Comparison of ENCODE assay signal across 8 mouse cellular contexts in the genomic region with DNA sequence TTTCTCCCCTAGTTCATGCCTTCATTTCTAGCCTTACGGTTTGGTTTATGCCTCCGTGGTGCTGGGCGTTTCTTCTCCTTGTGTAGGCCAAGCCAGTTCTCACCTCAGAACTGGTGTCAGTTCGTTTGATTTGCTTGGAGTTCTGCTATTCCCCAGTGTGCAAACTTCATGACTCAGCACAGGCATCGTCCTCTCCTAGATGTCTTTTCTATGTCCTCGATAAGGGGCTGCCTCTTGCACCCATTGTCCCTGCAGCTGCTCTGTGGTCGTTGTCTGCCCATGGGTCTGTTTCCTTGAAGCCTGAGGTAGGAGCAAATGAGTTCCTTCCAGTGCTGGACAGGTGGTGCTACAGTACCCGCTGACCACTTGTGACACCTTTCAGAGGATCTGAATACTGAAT. TPM values are rescaled to one million over a fixed set of nuclear protein-coding genes. Genes with fewer than 3 reads are reported as not detected.
A peak's percentile ranks its signal among the peaks of the same experiment; 100 is the strongest.
DNase-seq lines count a peak whose midpoint lies in the region; ATAC-seq lines count a peak whose summit lies in the region.

No protein-coding gene starts in this region.

- no peak for DNase-seq in neural tube, embryonic 11.5 days (ENCODE audit: low spot score)
- no peak for DNase-seq in neural tube, embryonic 10.5 days (ENCODE audit: extremely low spot score, low spot score)
- DNase-seq in embryonic facial prominence, embryonic 14.5 days (ENCODE audit: low spot score) = peak; percentile 9
- peak; percentile 90 for DNase-seq in midbrain, embryonic 11.5 days (ENCODE audit: low spot score, missing footprints)
- DNase-seq in urinary bladder, postnatal 10 days (ENCODE audit: low spot score) = no peak
- DNase-seq in retina, postnatal 1 day = no peak
- DNase-seq in urinary bladder, postnatal 14 days (ENCODE audit: low spot score) = no peak

- no peaks in the 10 kb centered on the region for H3K27me3 ChIP-seq in neural tube, embryonic 11.5 days (ENCODE audit: control insufficient read depth, insufficient read depth, low read length)
- no peaks in the 10 kb centered on the region for H3K27me3 ChIP-seq in embryonic facial prominence, embryonic 14.5 days (replicated peaks; ENCODE audit: control insufficient read depth, insufficient read depth, low read length)
- no peaks in the 10 kb centered on the region for H3K27me3 ChIP-seq in hindbrain, embryonic 16.5 days (replicated peaks; ENCODE audit: control insufficient read depth, insufficient read depth, low read length)
- H3K27me3 ChIP-seq in midbrain, embryonic 11.5 days (ENCODE audit: control insufficient read depth, insufficient read depth, low read length) = no peaks in the 10 kb centered on the region

- no peaks in the 10 kb centered on the region for H3K9me3 ChIP-seq in neural tube, embryonic 11.5 days (ENCODE audit: control insufficient read depth, low read length)
- no peaks in the 10 kb centered on the region for H3K9me3 ChIP-seq in embryonic facial prominence, embryonic 14.5 days (ENCODE audit: control insufficient read depth, low read length)
- no peaks in the 10 kb centered on the region for H3K9me3 ChIP-seq in hindbrain, embryonic 16.5 days (ENCODE audit: control insufficient read depth, low read length)
- H3K9me3 ChIP-seq in midbrain, embryonic 11.5 days (ENCODE audit: control insufficient read depth, low read length) = no peaks in the 10 kb centered on the region

- H3K9ac ChIP-seq in neural tube, embryonic 11.5 days (ENCODE audit: low read length) = peak overlapping the region; percentile 83
- peak overlapping the region; percentile 84 for H3K9ac ChIP-seq in embryonic facial prominence, embryonic 14.5 days (ENCODE audit: low read depth, low read length)
- H3K9ac ChIP-seq in hindbrain, embryonic 16.5 days (ENCODE audit: low read depth, low read length) = peak overlapping the region; percentile 97
- peak overlapping the region; percentile 95 for H3K9ac ChIP-seq in midbrain, embryonic 11.5 days (ENCODE audit: low read length)

- H3K36me3 ChIP-seq in neural tube, embryonic 11.5 days (ENCODE audit: control insufficient read depth, insufficient read depth, low read length) = no peaks in the 10 kb centered on the region
- peaks cover 24% of the 10 kb centered on the region for H3K36me3 ChIP-seq in embryonic facial prominence, embryonic 14.5 days (ENCODE audit: control insufficient read depth, insufficient read depth, low read length)
- peaks cover 3% of the 10 kb centered on the region for H3K36me3 ChIP-seq in hindbrain, embryonic 16.5 days (ENCODE audit: control insufficient read depth, insufficient read depth, low read length)
- H3K36me3 ChIP-seq in midbrain, embryonic 11.5 days (ENCODE audit: control insufficient read depth, insufficient read depth, low read length) = no peaks in the 10 kb centered on the region

- H3K4me1 ChIP-seq in neural tube, embryonic 11.5 days (ENCODE audit: control insufficient read depth, insufficient read depth, low read length) = peaks cover 4% of the 10 kb centered on the region
- peaks cover 11% of the 10 kb centered on the region; the same call in 1 of the 2 replicates for H3K4me1 ChIP-seq in embryonic facial prominence, embryonic 14.5 days (ENCODE audit: control insufficient read depth, insufficient read depth, low read length)
- peaks cover 12% of the 10 kb centered on the region for H3K4me1 ChIP-seq in hindbrain, embryonic 16.5 days (ENCODE audit: control insufficient read depth, insufficient read depth, low read depth, low read length)
- H3K4me1 ChIP-seq in midbrain, embryonic 11.5 days (ENCODE audit: control insufficient read depth, insufficient read depth, low read length) = peaks cover 8% of the 10 kb centered on the region; the same call in 1 of the 2 replicates

- 20% methylated on average over 8 of the region's 8 CpGs for WGBS in neural tube, embryonic 11.5 days
- WGBS in embryonic facial prominence, embryonic 14.5 days = 12% methylated on average over 8 of the region's 8 CpGs
- 15% methylated on average over 8 of the region's 8 CpGs for WGBS in hindbrain, embryonic 16.5 days
- WGBS in midbrain, embryonic 11.5 days = 25% methylated on average over 8 of the region's 8 CpGs

- no peak for ATAC-seq in neural tube, embryonic 11.5 days (ENCODE audit: insufficient read depth, low FRiP score, low TSS enrichment)
- no peak for ATAC-seq in embryonic facial prominence, embryonic 14.5 days (ENCODE audit: low read depth)
- ATAC-seq in hindbrain, embryonic 16.5 days = 0 out of 2 replicates have a peak, but pooled peaks have one; percentile 2
- ATAC-seq in midbrain, embryonic 11.5 days (ENCODE audit: low FRiP score) = no peak

- peak overlapping the region; percentile 70 for H3K4me3 ChIP-seq in neural tube, embryonic 11.5 days (ENCODE audit: low read depth, low read length)
- H3K4me3 ChIP-seq in embryonic facial prominence, embryonic 14.5 days (ENCODE audit: low read depth, low read length) = peak overlapping the region; percentile 65
- H3K4me3 ChIP-seq in hindbrain, embryonic 16.5 days (ENCODE audit: low read length) = peak overlapping the region; percentile 85
- H3K4me3 ChIP-seq in midbrain, embryonic 11.5 days (ENCODE audit: low read depth, low read length) = peak overlapping the region; percentile 83

- H3K27ac ChIP-seq in neural tube, embryonic 11.5 days (ENCODE audit: low read depth, low read length) = no peak overlapping the region
- peak overlapping the region; percentile 91 for H3K27ac ChIP-seq in embryonic facial prominence, embryonic 14.5 days (replicated peaks; ENCODE audit: low read depth, low read length)
- peak overlapping the region; percentile 96 for H3K27ac ChIP-seq in hindbrain, embryonic 16.5 days (ENCODE audit: low read depth, low read length)
- H3K27ac ChIP-seq in midbrain, embryonic 11.5 days (ENCODE audit: low read depth, low read length) = no peak overlapping the region

- H3K4me2 ChIP-seq in neural tube, embryonic 11.5 days (ENCODE audit: low read depth) = peak overlapping the region; percentile 92
- H3K4me2 ChIP-seq in embryonic facial prominence, embryonic 14.5 days (ENCODE audit: low read depth, low read length) = peak overlapping the region; percentile 76
- H3K4me2 ChIP-seq in hindbrain, embryonic 16.5 days (ENCODE audit: low read length) = peak overlapping the region; percentile 75
- peak overlapping the region; percentile 92 for H3K4me2 ChIP-seq in midbrain, embryonic 11.5 days

RNA-seq across cellular contexts. Expression of a gene that starts 0.8 kb away (rescaled TPM):
- polyA plus RNA-seq in neural tube, embryonic 11.5 days (2014; fragmentation: Nextera tagmentation; extraction: Ambion mirVana) = 17.5 and 18.1 TPM in 2 replicates
- 28.2 and 32.5 TPM in 2 replicates for polyA plus RNA-seq in embryonic facial prominence, embryonic 14.5 days (2014; fragmentation: Nextera tagmentation; extraction: Ambion mirVana)
- 16.7 and 19.7 TPM in 2 replicates for polyA plus RNA-seq in hindbrain, embryonic 16.5 days (2015; fragmentation: Nextera tagmentation; extraction: Ambion mirVana)
- 15.3 and 19.8 TPM in 2 replicates for polyA plus RNA-seq in midbrain, embryonic 11.5 days (2014; fragmentation: Nextera tagmentation; extraction: Ambion mirVana)

RNA-seq across cellular contexts. Expression of a gene that starts 41.3 kb away (rescaled TPM):
- 15.2 and 16.5 TPM in 2 replicates for polyA plus RNA-seq in neural tube, embryonic 11.5 days (2014; fragmentation: Nextera tagmentation; extraction: Ambion mirVana)
- polyA plus RNA-seq in embryonic facial prominence, embryonic 14.5 days (2014; fragmentation: Nextera tagmentation; extraction: Ambion mirVana) = 7.8 and 8.2 TPM in 2 replicates
- polyA plus RNA-seq in hindbrain, embryonic 16.5 days (2015; fragmentation: Nextera tagmentation; extraction: Ambion mirVana) = 1.5 and 2.2 TPM in 2 replicates
- polyA plus RNA-seq in midbrain, embryonic 11.5 days (2014; fragmentation: Nextera tagmentation; extraction: Ambion mirVana) = 15.4 and 17.3 TPM in 2 replicates

RNA-seq across cellular contexts. Expression of a gene that starts 41.4 kb away (rescaled TPM):
- polyA plus RNA-seq in neural tube, embryonic 11.5 days (2014; fragmentation: Nextera tagmentation; extraction: Ambion mirVana) = 114 and 119 TPM in 2 replicates
- 73.1 and 82.1 TPM in 2 replicates for polyA plus RNA-seq in embryonic facial prominence, embryonic 14.5 days (2014; fragmentation: Nextera tagmentation; extraction: Ambion mirVana)
- polyA plus RNA-seq in hindbrain, embryonic 16.5 days (2015; fragmentation: Nextera tagmentation; extraction: Ambion mirVana) = 70.4 and 75.2 TPM in 2 replicates
- polyA plus RNA-seq in midbrain, embryonic 11.5 days (2014; fragmentation: Nextera tagmentation; extraction: Ambion mirVana) = 124 and 128 TPM in 2 replicates

Comparison
In these comparisons a context has a peak if more than half of its experiments do, and no peak if none do; other contexts are left out.
1. DNase-seq: peak in embryonic facial prominence, embryonic 14.5 days (single experiment) and midbrain, embryonic 11.5 days (single experiment); none in neural tube, embryonic 11.5 days (single experiment), neural tube, embryonic 10.5 days (single experiment), urinary bladder, postnatal 10 days (single experiment), retina, postnatal 1 day (single experiment) and urinary bladder, postnatal 14 days (single experiment).
2. H3K27ac ChIP-seq: peak in embryonic facial prominence, embryonic 14.5 days (single experiment) and hindbrain, embryonic 16.5 days (single experiment); none in neural tube, embryonic 11.5 days (single experiment) and midbrain, embryonic 11.5 days (single experiment).
3. Peak in every context shown above with its lines, with median percentiles within 50 percentile points of each other: H3K4me2 ChIP-seq, H3K4me3 ChIP-seq and H3K9ac ChIP-seq.